Mouse (Mus musculus): ENCODE measurements around the gene Aatf. TPM values are rescaled to one million over a fixed set of nuclear protein-coding genes. Genes with fewer than 3 reads are reported as not detected.

Aatf gene
- total RNA-seq, 2 experiments from 2014 or later = 28.1 to 29.7 TPM

DNA sequence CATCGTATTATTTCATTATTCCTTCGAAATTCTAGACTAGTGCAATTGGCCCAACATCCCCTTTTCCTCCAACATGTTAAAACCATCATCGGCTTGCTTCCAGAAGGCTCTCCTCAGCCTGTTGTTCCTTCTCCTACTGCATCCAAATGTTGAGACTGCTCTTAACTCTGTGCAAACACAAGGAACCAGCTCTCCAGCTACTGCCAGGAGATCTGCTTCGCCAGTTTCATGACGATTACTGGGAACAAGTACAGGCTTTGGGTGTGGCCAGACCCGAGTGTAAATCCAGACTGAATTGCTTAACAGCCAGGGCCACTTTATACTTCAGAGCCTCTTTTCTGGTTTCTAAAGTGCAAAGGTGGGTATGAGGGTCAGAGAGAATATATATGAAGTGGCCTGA, 124.0 kb downstream of the Aatf start:
- no peak for DNase-seq

DNA sequence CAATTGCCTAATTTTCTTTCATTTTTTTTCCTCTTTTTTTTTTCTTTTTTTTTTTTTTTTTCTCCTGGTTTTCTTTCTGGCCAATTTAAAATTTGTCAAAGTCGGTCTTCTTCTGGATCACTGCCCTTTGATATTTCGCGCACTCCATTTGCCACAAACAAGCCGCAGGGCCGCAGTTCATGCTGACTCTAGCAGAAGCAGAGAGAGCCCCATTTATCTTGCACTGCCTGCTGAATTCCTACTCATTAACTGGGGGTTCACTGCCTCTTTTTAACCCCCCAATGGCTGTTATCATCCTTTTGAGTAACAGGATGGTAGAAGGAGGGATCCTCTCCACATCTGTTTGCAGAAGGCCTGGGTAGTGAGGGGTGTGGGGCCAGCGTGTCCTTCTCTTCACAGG, 129.4 kb downstream of the Aatf start:
- intact Hi-C loops (cut with DNase I) = no loop called here
- DNase-seq = no peak

More for the DNA sequence above, 124.0 kb downstream of the Aatf start:
- intact Hi-C loops (cut with DNase I) = no loop called here

DNA sequence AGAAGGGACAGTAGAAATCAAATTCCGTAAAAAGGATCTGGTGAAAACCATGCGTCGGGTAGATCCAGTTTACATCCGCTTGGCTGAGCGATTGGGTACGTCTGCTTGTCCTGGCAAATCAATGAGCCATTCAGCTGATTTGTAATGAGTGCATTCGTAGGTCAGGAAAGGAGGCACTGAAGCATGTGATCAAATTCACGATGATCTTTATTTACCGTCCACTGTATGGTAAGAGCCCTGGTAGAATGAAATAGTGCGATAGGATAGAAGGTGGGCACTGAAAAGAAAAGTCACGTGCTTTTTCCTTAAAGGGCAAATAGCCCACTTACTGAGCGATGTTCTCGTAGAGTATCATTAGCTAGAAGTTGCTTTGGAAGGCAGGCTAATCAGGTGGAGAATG, 130.9 kb downstream of the Aatf start:
- no peak for DNase-seq
- intact Hi-C loops (cut with DNase I) = no loop called here

DNA sequence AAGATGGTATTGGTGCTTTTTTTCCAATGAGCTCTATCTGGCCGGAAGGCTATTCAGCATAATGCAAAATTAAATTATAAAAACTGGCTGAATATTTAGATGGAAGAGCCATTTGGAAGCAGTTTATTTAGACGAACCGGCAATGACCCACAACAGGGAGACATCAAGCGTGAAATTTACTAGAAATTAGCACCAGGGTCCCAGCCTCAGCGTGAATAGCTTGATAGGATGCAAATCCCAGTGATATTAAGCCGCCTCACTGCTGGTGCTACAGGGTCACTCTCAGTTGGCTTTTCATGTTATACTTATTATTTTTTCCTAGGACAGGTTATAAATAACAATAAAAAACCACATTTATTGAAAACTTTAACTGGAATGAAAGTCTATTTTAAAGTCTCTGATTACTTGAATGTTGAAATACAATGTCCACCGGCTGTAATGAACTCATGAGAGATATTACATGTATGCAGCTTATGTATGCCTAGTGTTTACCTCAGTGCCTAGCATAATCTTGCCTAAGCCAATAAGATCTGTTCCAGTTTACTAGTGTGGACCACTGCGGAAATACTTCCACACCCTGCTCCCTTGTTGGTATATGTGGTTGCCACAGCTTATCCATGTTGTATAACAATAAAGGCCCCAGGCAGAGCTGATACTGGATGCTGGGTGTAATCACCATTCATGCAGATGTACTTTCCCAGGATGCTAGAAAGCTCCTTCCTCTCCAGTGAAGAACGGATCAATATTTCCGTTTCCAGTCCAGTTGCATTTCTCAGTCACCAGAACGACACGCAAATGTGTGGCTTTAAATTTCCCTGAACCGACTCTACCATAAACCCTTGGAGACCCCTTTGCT, 136.6 kb downstream of the Aatf start:
- intact Hi-C loops (cut with DNase I) = no loop called here
- DNase-seq = no peak

DNA sequence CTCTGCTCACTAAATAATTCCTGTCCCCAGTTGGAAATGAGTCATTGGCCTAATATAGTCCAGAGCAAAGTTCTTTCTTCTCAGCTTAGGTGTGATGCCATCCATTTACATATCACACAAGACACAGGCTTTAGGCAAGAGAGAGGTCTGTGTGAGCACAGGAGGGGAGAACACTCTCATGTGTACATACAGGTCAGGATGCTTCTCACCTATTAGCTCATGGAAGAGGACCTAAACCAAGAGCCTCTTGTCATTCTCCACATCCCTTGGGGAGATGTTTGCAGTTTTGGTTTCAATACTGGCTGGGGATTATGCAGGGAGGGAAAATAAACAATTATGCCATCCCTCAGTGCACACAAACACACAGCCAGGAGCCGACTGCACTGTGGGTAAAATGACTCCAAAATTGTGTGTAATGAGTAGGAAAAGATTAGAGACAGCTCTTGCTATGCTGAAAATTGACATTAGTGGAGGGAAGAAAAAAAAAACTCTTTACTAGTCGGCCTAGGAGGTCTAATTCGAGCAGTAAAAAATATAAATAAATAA, 137.3 kb downstream of the Aatf start:
- DNase-seq = no peak
- intact Hi-C loops (cut with DNase I) = no loop called here

DNA sequence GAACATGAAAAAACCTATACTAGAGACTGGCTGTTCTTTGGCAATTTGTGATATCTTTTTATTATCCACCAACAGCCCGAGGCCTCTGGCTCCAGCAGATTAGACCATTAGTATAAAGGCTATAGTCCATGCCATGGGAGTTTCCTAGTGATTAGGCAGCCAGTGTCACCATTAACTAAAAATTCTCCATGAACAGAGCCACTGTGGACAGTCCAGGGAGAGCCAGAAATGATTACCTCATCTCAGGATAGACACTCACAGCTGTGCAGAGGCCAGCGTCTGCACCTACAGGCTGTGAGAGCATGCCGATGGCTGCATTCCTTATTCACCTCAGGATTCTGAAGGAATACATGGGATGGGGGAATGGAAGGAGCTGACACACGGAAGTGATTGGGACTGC, 140.2 kb downstream of the Aatf start:
- intact Hi-C loops (cut with DNase I) = no loop called here
- no peak for DNase-seq

Other genes with a start within 250 kb of the Aatf start
- 1 to 10 TPM; 1.5 to 1.6 TPM for gene Lhx1, start 12.0 kb upstream of the Aatf start, total RNA-seq (2021)

Data from left cerebral cortex, postnatal 4 days (tissue).